Mouse (Mus musculus) cerebellum, adult 8-10 months (tissue): Measurements from ENCODE around the gene Galnt2.

Source experiments
- DNase-seq: peaks from one replicate; pipeline ENCODE4 v3.0.0; 2022

The Galnt2 gene

GRCm38 (mm10) chr8:124274441-124275120 lies 43.4 kb downstream of the Galnt2 start:
- no peak for DNase-seq

- no peak for DNase-seq
Observed at GRCm38 (mm10) chr8:124275377-124276071, 44.3 kb downstream of the Galnt2 start.

GRCm38 (mm10) chr8:124277951-124278910 lies 47.0 kb downstream of the Galnt2 start:
- no peak for DNase-seq

GRCm38 (mm10) chr8:124278956-124279689 lies 47.9 kb downstream of the Galnt2 start:
- no peak for DNase-seq

GRCm38 (mm10) chr8:124279690-124279985 lies 48.4 kb downstream of the Galnt2 start:
- no peak for DNase-seq

GRCm38 (mm10) chr8:124281700-124282541 lies 50.7 kb downstream of the Galnt2 start:
- peak; percentile 48 for DNase-seq

GRCm38 (mm10) chr8:124282878-124283630 lies 51.9 kb downstream of the Galnt2 start:
- DNase-seq, result no peak

- no peak for DNase-seq
Observed at GRCm38 (mm10) chr8:124283644-124284332, 52.6 kb downstream of the Galnt2 start.

- no peak for DNase-seq
Observed at GRCm38 (mm10) chr8:124284333-124284711, 53.1 kb downstream of the Galnt2 start.

- peak; percentile 60 for DNase-seq
Observed at GRCm38 (mm10) chr8:124284984-124285576, 53.9 kb downstream of the Galnt2 start.

GRCm38 (mm10) chr8:124286461-124287124 lies 55.4 kb downstream of the Galnt2 start:
- no peak for DNase-seq

- no peak for DNase-seq
Observed at GRCm38 (mm10) chr8:124288215-124288864, 57.1 kb downstream of the Galnt2 start.

GRCm38 (mm10) chr8:124289481-124290050 lies 58.4 kb downstream of the Galnt2 start:
- DNase-seq, result no peak

GRCm38 (mm10) chr8:124290911-124291691 lies 59.9 kb downstream of the Galnt2 start:
- no peak for DNase-seq

- no peak for DNase-seq
Observed at GRCm38 (mm10) chr8:124291693-124292092, 60.5 kb downstream of the Galnt2 start.

- DNase-seq, result no peak
Observed at GRCm38 (mm10) chr8:124292965-124293364, 61.8 kb downstream of the Galnt2 start.

- no peak for DNase-seq
Observed at GRCm38 (mm10) chr8:124294425-124294824, 63.2 kb downstream of the Galnt2 start.

GRCm38 (mm10) chr8:124294900-124295299 lies 63.7 kb downstream of the Galnt2 start:
- DNase-seq, result no peak
